Mouse (Mus musculus): ENCODE measurements around the gene Btd.

- no peak for TF ChIP-seq CTCF (IDR thresholded peaks at IDR 0.05; ENCODE audit: borderline replicate concordance, insufficient read depth, low read length)
- TF ChIP-seq POLR2A (IDR thresholded peaks at IDR 0.05; ENCODE audit: low read depth, low read length): no peak
Measured at GRCm38 (mm10) chr14:31668326-31668725, 27.5 kb downstream of the Btd start.

All from embryonic fibroblast, embryonic 13.5 days (primary cell).